Mouse (Mus musculus): ENCODE measurements around the gene Ptpn9. TPM values are rescaled to one million over a fixed set of nuclear protein-coding genes. Genes with fewer than 3 reads are reported as not detected.

Ptpn9 gene
- polyA plus RNA-seq, 1 experiment from 2014 or later: 21.4 TPM

DNA sequence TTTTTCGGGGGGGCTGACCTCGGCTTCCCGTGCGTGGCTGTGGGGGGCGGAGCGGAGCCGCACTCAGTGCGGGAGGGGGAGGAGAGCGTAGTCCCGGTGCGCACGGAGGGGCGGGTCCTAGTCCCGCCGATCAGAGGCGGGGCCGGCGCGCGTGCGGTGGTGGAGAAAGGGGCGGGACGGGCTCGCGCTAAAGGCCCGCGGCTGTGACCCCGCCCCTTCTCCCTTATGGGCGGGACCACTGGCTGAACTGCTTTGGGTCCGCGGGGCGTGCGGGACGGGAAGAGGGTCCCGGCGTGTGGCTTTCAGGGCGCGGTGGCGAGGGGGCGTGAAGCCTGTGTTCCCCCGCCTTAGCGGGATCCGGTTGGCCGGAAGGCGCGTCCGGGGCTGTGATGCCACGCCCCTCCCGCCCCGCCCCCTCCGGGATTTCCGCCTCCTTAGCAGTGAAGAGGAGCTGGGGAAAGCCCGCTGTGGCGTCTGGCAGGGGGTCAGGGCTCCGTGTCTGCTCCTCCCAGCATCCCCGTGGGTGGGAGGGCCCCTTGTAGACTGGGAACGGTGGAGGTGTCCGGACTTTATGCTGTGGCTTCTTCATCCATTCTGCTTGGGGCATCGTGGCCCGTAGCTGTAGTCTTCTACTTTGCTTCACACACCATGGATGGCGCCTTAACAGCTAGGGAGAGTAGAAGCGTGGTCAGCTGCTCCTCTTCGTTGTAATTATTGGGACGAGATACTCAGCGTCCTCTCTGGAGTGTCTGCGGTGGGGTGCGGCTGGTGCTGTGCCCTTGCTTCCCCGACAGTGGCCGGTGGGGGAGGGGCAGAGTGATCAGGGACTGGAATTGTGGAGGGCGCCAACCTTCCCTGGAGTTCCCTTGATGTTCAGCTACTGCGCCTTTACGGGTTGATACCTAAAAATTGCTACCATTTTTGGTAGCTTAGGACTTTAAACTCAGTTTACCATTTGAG is 82.3 kb downstream of the Ptpn9 start:
- no peaks in the 10 kb centered on the region for H3K9me3 ChIP-seq
- peak overlapping the region; percentile 92 for H3K4me3 ChIP-seq
- 1% methylated on average over 70 of the region's 72 CpGs for WGBS
- 0 out of 2 replicates have a peak, but pooled peaks cover 4% of the 10 kb centered on the region for H3K36me3 ChIP-seq
- peak; percentile 91 for DNase-seq (ENCODE audit: low spot score)
- H3K4me1 ChIP-seq (replicated peaks): peaks cover 25% of the 10 kb centered on the region
- H3K27ac ChIP-seq: peak overlapping the region; percentile 97
- no peaks in the 10 kb centered on the region for H3K27me3 ChIP-seq (ENCODE audit: insufficient read depth, poor library complexity, severe bottlenecking)

DNA sequence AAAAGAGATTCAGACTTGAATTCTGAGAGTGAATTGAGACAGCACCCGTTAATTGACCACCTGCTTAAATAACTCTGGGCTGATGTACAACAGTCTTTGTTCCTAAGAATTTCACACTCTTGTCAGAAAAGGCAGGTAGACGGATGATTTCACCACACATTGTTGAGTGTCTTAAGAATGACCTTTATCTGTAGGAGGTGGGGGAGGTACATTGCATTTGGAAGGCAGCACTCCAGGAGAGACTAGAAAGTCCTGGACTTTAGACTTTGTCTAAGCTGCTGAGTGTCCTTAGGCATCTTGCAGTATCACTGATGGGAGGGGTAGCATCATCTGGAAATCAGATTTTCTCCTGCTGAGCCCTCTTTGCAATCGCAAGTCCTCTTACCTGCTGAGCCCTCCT is 87.5 kb downstream of the Ptpn9 start:
- WGBS: 84% methylated on average over 3 of the region's 3 CpGs
- H3K27ac ChIP-seq: no peak overlapping the region
- peaks cover 42% of the 10 kb centered on the region for H3K36me3 ChIP-seq

More for the DNA sequence above, 87.5 kb downstream of the Ptpn9 start:
- Histone ChIP-seq H3K27me3 (ENCODE audit: insufficient read depth, poor library complexity, severe bottlenecking) (no peaks in the 10 kb centered on the region), H3K4me3 (no peak overlapping the region), H3K4me1 (replicated peaks) (peaks cover 10% of the 10 kb centered on the region), H3K9me3 (no peaks in the 10 kb centered on the region)
- DNase-seq (ENCODE audit: low spot score): no peak

Other genes starting within 250 kb of the Ptpn9 start
- 5.1 and 9.9 TPM in 2 replicates for gene Lingo1, start 198.5 kb upstream of the Ptpn9 start, polyA plus RNA-seq (2016; fragmentation: Nextera tagmentation; extraction: Ambion mirVana)
- 0.14 TPM in 1 of 2 replicates, not detected in the other for gene Odf3l1, start 130.2 kb upstream of the Ptpn9 start, polyA plus RNA-seq (2016; fragmentation: Nextera tagmentation; extraction: Ambion mirVana)
- gene Cspg4, start 129.9 kb upstream of the Ptpn9 start, polyA plus RNA-seq (2016; fragmentation: Nextera tagmentation; extraction: Ambion mirVana): 1.9 and 2.0 TPM in 2 replicates
- gene Snx33, start 66.6 kb upstream of the Ptpn9 start, polyA plus RNA-seq (2016; fragmentation: Nextera tagmentation; extraction: Ambion mirVana): 6.7 and 9.2 TPM in 2 replicates
- 66.8 and 67.9 TPM in 2 replicates for gene Imp3, start 57.4 kb upstream of the Ptpn9 start, polyA plus RNA-seq (2016; fragmentation: Nextera tagmentation; extraction: Ambion mirVana)
- 28.4 and 28.6 TPM in 2 replicates for gene Snupn, start 44.0 kb upstream of the Ptpn9 start, polyA plus RNA-seq (2016; fragmentation: Nextera tagmentation; extraction: Ambion mirVana)
- gene Sin3a, start 77.1 kb downstream of the Ptpn9 start, polyA plus RNA-seq (2016; fragmentation: Nextera tagmentation; extraction: Ambion mirVana): 46.7 and 51.0 TPM in 2 replicates
- 58.7 and 62.5 TPM in 2 replicates for gene Man2c1, start 135.8 kb downstream of the Ptpn9 start, polyA plus RNA-seq (2016; fragmentation: Nextera tagmentation; extraction: Ambion mirVana)
- 6.3 and 8.0 TPM in 2 replicates for gene Neil1, start 153.4 kb downstream of the Ptpn9 start, polyA plus RNA-seq (2016; fragmentation: Nextera tagmentation; extraction: Ambion mirVana)
- 110 and 134 TPM in 2 replicates for gene Commd4, start 163.4 kb downstream of the Ptpn9 start, polyA plus RNA-seq (2016; fragmentation: Nextera tagmentation; extraction: Ambion mirVana)
- not detected in 2 replicates for gene Trcg1, start 241.6 kb downstream of the Ptpn9 start, polyA plus RNA-seq (2016; fragmentation: Nextera tagmentation; extraction: Ambion mirVana)